Mouse (Mus musculus) G1E (cell line): ENCODE data around the gene Ambra1. TPM values are rescaled to one million over a fixed set of nuclear protein-coding genes. Genes with fewer than 3 reads are reported as not detected.

Source experiments
- ATAC-seq: 2 replicates; pipeline ENCODE4 v1.8.0; 2016; ENCODE audit warnings: mild to moderate bottlenecking; ENCODE audit not compliant: insufficient number of reproducible peaks, poor library complexity, low FRiP score, severe bottlenecking; ENCODE audit errors: extremely low read depth
- DNase-seq: peaks from one replicate; pipeline ENCODE4 v3.0.0; 2012; ENCODE audit warnings: low spot score
- H3K27me3 ChIP-seq: 2 replicates; pipeline ENCODE4 v1.6.1; 2012; ENCODE audit warnings: mild to moderate bottlenecking, low read length, inconsistent platforms; ENCODE audit not compliant: insufficient read depth
- H3K36me3 ChIP-seq: replicated peaks from 2 replicates; pipeline ENCODE3; 2012; ENCODE audit warnings: mild to moderate bottlenecking, inconsistent platforms
- H3K4me1 ChIP-seq: 2 replicates; pipeline ENCODE4 v1.6.1; 2012; ENCODE audit warnings: low read depth, low read length, inconsistent platforms, mixed read lengths; ENCODE audit not compliant: insufficient read depth
- H3K4me3 ChIP-seq: 2 replicates; pipeline ENCODE4 v1.5.1; 2012; ENCODE audit warnings: low read depth, mild to moderate bottlenecking, inconsistent platforms, low read length, moderate library complexity, mixed read lengths
- H3K9me3 ChIP-seq: replicated peaks from 2 replicates; pipeline ENCODE4 v1.6.1; 2012; ENCODE audit warnings: inconsistent platforms
- CTCF ChIP-seq: IDR thresholded peaks from 2 replicates; pipeline ENCODE4 v1.5.1; 2012; ENCODE audit warnings: low read depth, low read length, inconsistent platforms, mixed read lengths
- GATA1 ChIP-seq: IDR thresholded peaks from 2 replicates; pipeline ENCODE4 v1.6.1; 2012; ENCODE audit warnings: borderline replicate concordance, low read length, inconsistent platforms, mixed read lengths
- GATA2 ChIP-seq: IDR thresholded peaks from 2 replicates; pipeline ENCODE4 v1.6.1; 2012; ENCODE audit warnings: low read depth, low read length, inconsistent platforms, borderline replicate concordance
- POLR2AphosphoS5 ChIP-seq: IDR thresholded peaks from 2 replicates; pipeline ENCODE4 v1.6.1; 2012; ENCODE audit warnings: low read depth, low read length, inconsistent platforms; ENCODE audit not compliant: insufficient replicate concordance
- TAL1 ChIP-seq: conservative IDR thresholded peaks from 2 replicates; pipeline ENCODE4 v1.6.1; 2012; ENCODE audit warnings: low read depth, low read length, inconsistent platforms, mixed read lengths
- polyA plus RNA-seq: library from polyadenylated mRNA; stranded (reverse); fragments of >175 nt; gene quantifications from 2 replicates; pipeline ENCODE4 v1.2.3, GENCODE M21; 2012
- total RNA-seq, 2 experiments: library from RNA; stranded (forward) in 1 of 2; stranded (reverse) in 1 of 2; fragments of 200-1000 nt in 1 of 2; fragments of >200 nt in 1 of 2; fragmentation: Nextera tagmentation in 1 of 2; gene quantifications; 2 replicates each; pipeline ENCODE4 v1.2.3; 2014 to 2017

The Ambra1 gene
- total and polyA plus RNA-seq, 3 experiments, result 14.3 to 64.0 (median 30.5) TPM

- Histone ChIP-seq H3K4me1 (peaks cover 76% of the 10 kb centered on the region), H3K9me3 (no peaks in the 10 kb centered on the region), H3K27me3 (no peaks in the 10 kb centered on the region), H3K4me3 (peak overlapping the region; percentile 67; the same call in 1 of the 2 replicates), H3K36me3 (peaks cover 100% of the 10 kb centered on the region)
- DNase-seq (peak; percentile 74), ATAC-seq (peak; percentile 31)
- TF ChIP-seq TAL1, result no peak
- no peak for TF ChIP-seq GATA1
- TF ChIP-seq GATA2, result no peak
- no peak for TF ChIP-seq POLR2AphosphoS5
- TF ChIP-seq CTCF, result peak; percentile 96
Measured at GRCm38 (mm10) chr2:91944170-91944950, 214.4 kb downstream of the Ambra1 start.

- no peaks in the 10 kb centered on the region for H3K27me3 ChIP-seq
- peak within 1 kb of the TSS; percentile 77; the same call in 1 of the 2 replicates for H3K4me3 ChIP-seq
- no peak for DNase-seq
- H3K36me3 ChIP-seq, result peaks cover 92% of the 10 kb centered on the region
- peaks cover 78% of the 10 kb centered on the region for H3K4me1 ChIP-seq
- TF ChIP-seq POLR2AphosphoS5 (no peak), GATA1 (no peak), TAL1 (no peak), CTCF (no peak), GATA2 (no peak)
- no peak for ATAC-seq
- no peaks in the 10 kb centered on the region for H3K9me3 ChIP-seq
Measured at GRCm38 (mm10) chr2:91945483-91945882, 215.5 kb downstream of the Ambra1 start, which contains the start of gene Gm9821. Gene Gm9821, plus strand, starts transcription at chr2:91945703.

DNA sequence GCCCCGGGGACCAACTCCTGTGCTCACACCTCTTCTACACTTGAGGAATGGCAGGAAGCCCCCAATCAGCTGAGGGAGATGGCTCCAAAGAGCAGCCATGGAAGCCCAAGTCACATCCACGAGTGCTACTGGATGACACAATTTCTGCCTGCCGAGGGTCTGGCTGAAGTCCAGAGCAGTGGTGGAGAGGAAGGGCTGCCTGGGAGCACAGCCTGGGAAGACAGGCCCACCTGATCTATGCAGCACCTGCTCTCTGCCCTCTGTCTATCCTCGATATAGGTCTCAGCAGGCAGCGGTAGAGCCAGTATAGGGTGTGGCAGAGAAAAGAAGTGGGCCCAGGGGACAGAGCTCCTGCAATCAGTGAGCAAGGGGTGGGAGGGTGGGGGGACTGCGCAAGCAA is 216.9 kb downstream of the Ambra1 start:
- TF ChIP-seq GATA1, result no peak
- TF ChIP-seq POLR2AphosphoS5, result no peak
- no peak for TF ChIP-seq TAL1
- TF ChIP-seq GATA2, result no peak
- no peak for TF ChIP-seq CTCF
- no peak for ATAC-seq
- Histone ChIP-seq H3K9me3 (no peaks in the 10 kb centered on the region), H3K27me3 (no peaks in the 10 kb centered on the region), H3K4me1 (peaks cover 89% of the 10 kb centered on the region), H3K36me3 (peaks cover 82% of the 10 kb centered on the region), H3K4me3 (peak overlapping the region; percentile 77)
- no peak for DNase-seq

- Histone ChIP-seq H3K9me3 (no peaks in the 10 kb centered on the region), H3K4me3 (peak overlapping the region; percentile 77), H3K36me3 (peaks cover 79% of the 10 kb centered on the region), H3K27me3 (no peaks in the 10 kb centered on the region), H3K4me1 (peaks cover 90% of the 10 kb centered on the region)
- no peak for TF ChIP-seq GATA2
- TF ChIP-seq POLR2AphosphoS5, result no peak
- no peak for TF ChIP-seq TAL1
- DNase-seq (no peak), ATAC-seq (peak; percentile 25)
Measured at GRCm38 (mm10) chr2:91947397-91948150, 217.6 kb downstream of the Ambra1 start.

DNA sequence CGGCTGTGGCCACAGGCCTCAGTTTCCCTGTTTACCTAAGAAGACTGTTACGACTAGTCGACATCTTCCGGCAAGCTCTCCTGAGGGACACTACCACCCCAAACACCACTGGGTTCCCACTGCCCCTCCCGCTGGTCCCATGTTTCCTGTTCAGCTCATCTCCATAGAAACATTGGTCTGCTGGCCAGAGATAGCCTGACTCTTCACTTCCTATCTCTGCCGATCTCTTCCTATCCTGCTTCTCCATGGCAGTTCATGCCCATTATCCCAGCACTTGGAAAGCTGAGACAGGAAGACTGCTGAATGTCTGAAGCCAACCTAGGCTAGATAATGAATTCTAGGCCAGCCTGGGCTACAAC is 218.2 kb downstream of the Ambra1 start:
- ATAC-seq, result peak; percentile 12; the same call in 1 of the 2 replicates
- DNase-seq, result no peak

DNA sequence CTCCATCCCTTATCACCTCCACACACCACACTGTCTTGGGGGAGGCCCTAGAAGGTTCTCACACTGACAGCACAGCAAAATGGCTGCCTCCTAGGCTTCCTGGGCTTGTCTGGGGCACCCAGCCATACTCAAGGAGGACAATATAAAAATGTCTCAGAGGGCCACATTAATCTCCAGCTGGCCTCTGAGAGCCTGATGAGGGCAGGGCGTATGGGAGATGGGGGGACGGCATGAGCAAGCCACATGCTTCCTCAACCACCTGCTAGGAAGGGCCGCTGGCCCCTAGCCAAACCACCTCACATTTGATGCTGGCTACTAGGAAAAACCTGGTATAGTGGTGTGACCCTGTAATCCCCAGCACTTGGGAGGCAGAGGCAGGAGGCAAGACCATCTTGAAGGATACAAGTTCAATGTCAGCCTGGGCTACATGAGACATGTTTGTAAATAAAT is 218.9 kb downstream of the Ambra1 start:
- peaks cover 91% of the 10 kb centered on the region for H3K4me1 ChIP-seq
- no peaks in the 10 kb centered on the region for H3K9me3 ChIP-seq
- H3K36me3 ChIP-seq, result peaks cover 77% of the 10 kb centered on the region
- H3K27me3 ChIP-seq, result no peaks in the 10 kb centered on the region
- TF ChIP-seq TAL1, result peak; percentile 17; the same call in 1 of the 2 replicates
- no peak for TF ChIP-seq GATA1
- DNase-seq, result peak; percentile 59
- ATAC-seq, result no peak
- H3K4me3 ChIP-seq, result peak overlapping the region; percentile 77

More for the DNA sequence above, 218.2 kb downstream of the Ambra1 start:
- peaks cover 78% of the 10 kb centered on the region for H3K36me3 ChIP-seq
- no peaks in the 10 kb centered on the region for H3K9me3 ChIP-seq
- peaks cover 91% of the 10 kb centered on the region for H3K4me1 ChIP-seq
- no peak for TF ChIP-seq GATA2
- peak; percentile 42; the same call in 1 of the 2 replicates for TF ChIP-seq TAL1
- peak overlapping the region; percentile 77 for H3K4me3 ChIP-seq
- H3K27me3 ChIP-seq, result no peaks in the 10 kb centered on the region
